Comparison of ENCODE assay signal across 10 mouse cellular contexts in the genomic region with DNA sequence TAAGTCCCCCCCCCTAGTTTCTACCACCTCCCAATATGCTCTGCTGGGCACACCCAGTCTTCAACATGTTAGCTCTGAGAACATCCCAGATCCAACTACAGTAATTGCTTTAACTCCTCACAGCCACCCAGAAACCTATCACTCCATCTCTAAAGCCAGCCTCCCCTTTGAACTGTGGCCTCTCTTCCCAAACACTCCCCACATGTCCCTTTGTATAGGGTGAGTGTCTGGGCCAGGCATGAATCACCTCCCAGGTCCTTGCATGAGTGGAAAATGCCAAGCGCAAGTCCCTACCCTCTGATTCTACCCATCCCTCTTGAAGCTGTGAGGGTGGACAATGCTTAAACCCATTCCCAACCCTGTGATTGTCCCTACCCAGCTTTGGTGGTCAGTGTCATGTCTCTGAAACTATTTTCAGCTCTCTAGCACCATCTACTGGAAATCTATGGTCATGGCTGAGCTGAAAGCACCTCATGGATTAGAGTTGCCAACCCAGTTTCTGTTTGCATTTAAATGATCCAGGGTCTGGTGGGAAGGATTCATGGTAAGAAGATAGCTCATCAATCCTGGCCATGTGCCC.
DNase-seq lines count a peak whose midpoint lies in the region; ATAC-seq lines count a peak whose summit lies in the region.
"Had no signal": no experiment of that assay in that cellular context is flagged by ENCODE, and none has a peak within 500 bp of the region (broad histone marks: within the 10 kb centered on the region; RNA-seq: fewer than 3 reads in every experiment).

No protein-coding gene starts in this region.

- no peaks in the 10 kb centered on the region for H3K27me3 ChIP-seq in embryonic facial prominence, embryonic 10.5 days (replicated peaks; ENCODE audit: low read depth, poor library complexity, severe bottlenecking)
- H3K27me3 ChIP-seq in hindbrain, embryonic 14.5 days (ENCODE audit: control insufficient read depth, insufficient read depth, low read length), result no peaks in the 10 kb centered on the region
- no peaks in the 10 kb centered on the region; the same call in 1 of the 2 replicates for H3K27me3 ChIP-seq in midbrain, embryonic 15.5 days (replicated peaks)
- H3K27me3 ChIP-seq: heart, embryonic 15.5 days had no signal

- intact Hi-C loops in left cerebral cortex, postnatal 14 days (cut with DNase I), result loop anchor here (5.0 kb wide), 1 partner anchor 1386 kb away; no protein-coding TSS in a partner anchor

- no peak overlapping the region for H3K9ac ChIP-seq in hindbrain, embryonic 14.5 days
- no peak overlapping the region for H3K9ac ChIP-seq in midbrain, embryonic 15.5 days
- H3K9ac ChIP-seq: heart, embryonic 15.5 days had no signal

- peak; percentile 20 for DNase-seq in gastrocnemius, adult 18-20 months (ENCODE audit: low spot score)
- no peak for DNase-seq in gastrocnemius, postnatal 10 days
- DNase-seq in Muller cell, postnatal 12 days (ENCODE audit: inconsistent ontology term), result peak; percentile 62
- peak; percentile 31 for DNase-seq in embryonic facial prominence, embryonic 10.5 days (ENCODE audit: low spot score)
- peak; percentile 94 for DNase-seq in hindbrain, embryonic 14.5 days (ENCODE audit: low spot score)
- peak; percentile 70 to 72 for DNase-seq in left cerebral cortex, postnatal 14 days (ENCODE audit: low spot score in 2 of 2)
- DNase-seq in urinary bladder, adult 18-20 months (ENCODE audit: low spot score in 2 of 2), result no peak

- H3K4me3 ChIP-seq in embryonic facial prominence, embryonic 10.5 days, result no peak overlapping the region
- no peak overlapping the region for H3K4me3 ChIP-seq in hindbrain, embryonic 14.5 days (replicated peaks; ENCODE audit: low read length)
- H3K4me3 ChIP-seq in midbrain, embryonic 15.5 days, result no peak overlapping the region
- H3K4me3 ChIP-seq: heart, embryonic 15.5 days had no signal

- no peaks in the 10 kb centered on the region for H3K9me3 ChIP-seq in embryonic facial prominence, embryonic 10.5 days
- no peaks in the 10 kb centered on the region for H3K9me3 ChIP-seq in hindbrain, embryonic 14.5 days (ENCODE audit: control insufficient read depth, low read length)
- H3K9me3 ChIP-seq in midbrain, embryonic 15.5 days, result no peaks in the 10 kb centered on the region
- H3K9me3 ChIP-seq: heart, embryonic 15.5 days had no signal

- no peaks in the 10 kb centered on the region for H3K36me3 ChIP-seq in embryonic facial prominence, embryonic 10.5 days (replicated peaks)
- H3K36me3 ChIP-seq in hindbrain, embryonic 14.5 days (replicated peaks; ENCODE audit: control insufficient read depth, insufficient read depth), result no peaks in the 10 kb centered on the region
- no peaks in the 10 kb centered on the region for H3K36me3 ChIP-seq in midbrain, embryonic 15.5 days (replicated peaks)
- H3K36me3 ChIP-seq: G1E; heart, embryonic 15.5 days had no signal

- no peak overlapping the region for H3K27ac ChIP-seq in embryonic facial prominence, embryonic 10.5 days (replicated peaks)
- H3K27ac ChIP-seq in hindbrain, embryonic 14.5 days, result no peak overlapping the region
- no peak overlapping the region for H3K27ac ChIP-seq in midbrain, embryonic 15.5 days
- H3K27ac ChIP-seq: heart, embryonic 15.5 days had no signal

- peak; percentile 63; the same call in 1 of the 2 replicates for ATAC-seq in hindbrain, embryonic 14.5 days (ENCODE audit: low FRiP score)
- ATAC-seq in midbrain, embryonic 15.5 days (replicated peaks), result peak; percentile 65

- H3K4me2 ChIP-seq in hindbrain, embryonic 14.5 days (replicated peaks), result no peak overlapping the region
- H3K4me2 ChIP-seq in midbrain, embryonic 15.5 days, result no peak overlapping the region
- H3K4me2 ChIP-seq: heart, embryonic 15.5 days had no signal

- WGBS in embryonic facial prominence, embryonic 10.5 days, result 85% methylated on average over 1 of the region's 1 CpGs
- 79% methylated on average over 1 of the region's 1 CpGs for WGBS in hindbrain, embryonic 14.5 days
- 63% methylated on average over 1 of the region's 1 CpGs for WGBS in midbrain, embryonic 15.5 days

- peaks cover 8% of the 10 kb centered on the region for H3K4me1 ChIP-seq in embryonic facial prominence, embryonic 10.5 days
- no peaks in the 10 kb centered on the region for H3K4me1 ChIP-seq in hindbrain, embryonic 14.5 days (replicated peaks; ENCODE audit: control insufficient read depth, insufficient read depth, low read length)
- H3K4me1 ChIP-seq in midbrain, embryonic 15.5 days, result no peaks in the 10 kb centered on the region
- H3K4me1 ChIP-seq: heart, embryonic 15.5 days had no signal

Comparison
In these comparisons a context has a peak if more than half of its experiments do, and no peak if none do; other contexts are left out.
1. DNase-seq: peak in gastrocnemius, adult 18-20 months (single experiment), Muller cell, postnatal 12 days (single experiment), embryonic facial prominence, embryonic 10.5 days (single experiment), hindbrain, embryonic 14.5 days (single experiment) and left cerebral cortex, postnatal 14 days (2 of 2); none in gastrocnemius, postnatal 10 days (single experiment) and urinary bladder, adult 18-20 months (0 of 2).